Mouse (Mus musculus) left cerebral cortex, adult 18-20 months (tissue): ENCODE results near the gene Vmn2r15. TPM values are rescaled to one million over a fixed set of nuclear protein-coding genes. Genes with fewer than 3 reads are reported as not detected.

Experiments
- DNase-seq, 2 experiments: peaks; one replicate each; pipeline ENCODE4 v3.0.0; 2021 to 2022; ENCODE audit warnings: low spot score in 2 of 2, mixed read lengths in 1 of 2
- long read RNA-seq, 2 experiments: library from polyadenylated mRNA; stranded (forward); transcript quantifications; one replicate each; pipeline ENCODE4 v2.0.0; 2021
- total RNA-seq, 2 experiments: library from RNA; stranded (reverse); gene quantifications; 2 replicates each; pipeline ENCODE4 v1.2.3; 2021

Vmn2r15 gene
- not detected for total RNA-seq
- long read RNA-seq, experiment 1 = 0 reads
- long read RNA-seq, experiment 2 = 0 reads

GRCm38 (mm10) chr5:109297544-109297943 lies at the start of gene Vmn2r15:
Gene Vmn2r15 (minus strand): TSS chr5:109297644.
- DNase-seq = no peak

- DNase-seq = no peak
These were observed 32.4 kb upstream of the Vmn2r15 start, which contains the start of gene Vmn2r16 for GRCm38 (mm10) chr5:109329862-109330261. Gene Vmn2r16 (plus strand): TSS chr5:109330162.

DNA sequence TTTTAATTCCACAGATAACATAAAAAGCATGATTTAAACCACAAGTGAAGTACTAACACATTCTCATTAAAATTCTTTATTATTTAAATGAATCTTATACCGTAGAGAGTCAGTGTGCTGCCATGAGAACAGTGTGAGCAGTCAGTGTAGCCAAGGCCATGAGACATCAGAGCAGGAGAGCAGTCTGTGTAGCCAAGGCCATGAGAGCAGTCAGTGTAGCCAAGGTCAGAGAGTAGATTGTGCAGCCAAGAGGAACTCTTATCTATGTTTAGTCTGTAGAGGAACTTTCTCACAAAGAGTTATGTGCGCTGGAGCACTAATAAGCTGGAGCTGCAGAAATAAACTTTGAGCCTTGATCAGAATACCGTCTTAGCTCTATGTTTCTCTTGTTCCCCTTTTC lies 2.8 kb downstream of the Vmn2r15 start:
- DNase-seq = no peak

Other genes starting within 250 kb of the Vmn2r15 start
- gene Vmn2r11, start 238.1 kb downstream of the Vmn2r15 start, total RNA-seq = not detected
- not detected for gene Vmn2r12, start 199.7 kb downstream of the Vmn2r15 start, total RNA-seq
- not detected for gene Vmn2r13, start 105.4 kb downstream of the Vmn2r15 start, total RNA-seq
- gene Vmn2r14, start 72.9 kb downstream of the Vmn2r15 start, total RNA-seq = not detected
- gene Vmn2r16, start 32.5 kb upstream of the Vmn2r15 start, total RNA-seq = not detected
- gene Vmn2r17, start 122.0 kb upstream of the Vmn2r15 start, total RNA-seq = not detected